Mouse (Mus musculus): ENCODE measurements around the gene Six5.

The Six5 gene

DNA sequence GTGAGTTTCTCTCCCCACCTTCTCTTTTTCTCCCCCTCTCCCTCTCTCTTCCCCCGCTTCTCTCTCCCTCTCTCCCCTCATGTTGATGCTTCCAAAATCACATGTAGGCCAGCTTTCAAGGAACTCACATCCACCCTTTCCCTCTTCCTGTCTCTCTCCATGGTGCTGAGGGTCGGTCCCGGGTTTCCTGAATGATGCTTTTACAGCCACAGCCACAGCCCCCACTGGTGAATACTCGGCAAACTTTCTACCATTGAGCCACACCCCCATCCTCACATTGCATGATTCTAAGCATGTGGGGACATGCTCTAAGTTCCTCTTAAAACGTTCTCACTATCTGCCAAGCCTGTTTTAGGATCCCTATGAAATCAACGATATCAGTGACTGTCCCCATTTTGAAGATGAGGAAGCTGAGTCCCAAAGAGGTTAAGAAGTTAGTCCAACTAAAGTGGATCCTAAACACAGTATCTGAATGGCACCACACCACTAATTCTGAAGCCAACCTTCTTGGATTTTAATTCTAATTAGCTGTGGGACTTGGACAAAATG, 53.2 kb downstream of the Six5 start:
- DNase-seq (ENCODE audit: inconsistent ontology term): peak; percentile 13
